Mouse (Mus musculus) stomach, postnatal 0 days (tissue): ENCODE measurements at regions not wholly inside any gene's neighbourhood (a gene's known extent, or its start where the extent isn't known, plus 50 kb on each side); places are given as distances from the start of the nearest gene placed in this dataset.

Experiments used
- ATAC-seq: fragments of 200-750 bp; cut with Nextera tagmentation; 2 replicates; pipeline ENCODE4 v1.8.0; 2017; ENCODE audit not compliant: low FRiP score, low TSS enrichment
- DNase-seq: peaks from one replicate; pipeline ENCODE4 v3.0.0-alpha.2; 2016; ENCODE audit warnings: low spot score
- H3K27ac ChIP-seq: fragments of 300-500 bp; sonication (generic); replicated peaks from 2 replicates; pipeline ENCODE4 v1.5.1; 2014; ENCODE audit warnings: mild to moderate bottlenecking, control low read depth
- H3K27me3 ChIP-seq: fragments of 300-500 bp; sonication (generic); 2 replicates; pipeline ENCODE4 v1.6.1; 2014; ENCODE audit warnings: low read length; ENCODE audit not compliant: control insufficient read depth, insufficient read depth
- H3K36me3 ChIP-seq: fragments of 300-500 bp; sonication (generic); 2 replicates; pipeline ENCODE4 v1.6.1; 2014; ENCODE audit warnings: low read length, mixed read lengths; ENCODE audit not compliant: control insufficient read depth, insufficient read depth
- H3K4me1 ChIP-seq: fragments of 300-500 bp; sonication (generic); replicated peaks from 2 replicates; pipeline ENCODE4 v1.6.1; 2014; ENCODE audit warnings: antibody characterized with exemption; ENCODE audit not compliant: control insufficient read depth, insufficient read depth
- H3K4me2 ChIP-seq: fragments of 300-500 bp; sonication (generic); replicated peaks from 2 replicates; pipeline ENCODE4 v1.6.1; 2014; ENCODE audit warnings: low read depth, mild to moderate bottlenecking, control low read depth, moderate library complexity
- H3K4me3 ChIP-seq: fragments of 300-500 bp; sonication (generic); 2 replicates; pipeline ENCODE4 v1.5.1; 2014; ENCODE audit warnings: low read depth, low read length, control low read depth
- H3K9ac ChIP-seq: fragments of 300-500 bp; sonication (generic); 2 replicates; pipeline ENCODE4 v1.6.1; 2014; ENCODE audit warnings: mild to moderate bottlenecking, low read length, control low read depth, mixed read lengths
- H3K9me3 ChIP-seq: fragments of 300-500 bp; sonication (generic); 2 replicates; pipeline ENCODE4 v1.6.1; 2016; ENCODE audit warnings: low read length; ENCODE audit not compliant: control insufficient read depth
- CTCF ChIP-seq: IDR thresholded peaks from 2 replicates; pipeline ENCODE4 v1.5.1; 2016; ENCODE audit warnings: antibody characterized with exemption, low read depth, mild to moderate bottlenecking, moderate library complexity
- EP300 ChIP-seq: optimal IDR thresholded peaks from 2 replicates; pipeline ENCODE3; 2016; ENCODE audit warnings: antibody characterized with exemption
- WGBS: fragments of 180-500 bp; shearing (Covaris S2); extraction: QIAGEN DNeasy Blood & Tissue Kit; methylation state at CpG from one replicate; pipeline ENCODE4 v1.1.7; 2014; 5-methylcytosine and 5-hydroxymethylcytosine counted together

- Histone ChIP-seq H3K27me3 (no peaks in the 10 kb centered on the region), H3K36me3 (no peaks in the 10 kb centered on the region), H3K9me3 (no peaks in the 10 kb centered on the region), H3K27ac (no peak overlapping the region), H3K4me2 (no peak overlapping the region), H3K4me1 (no peaks in the 10 kb centered on the region), H3K4me3 (no peak overlapping the region), H3K9ac (no peak overlapping the region)
- TF ChIP-seq EP300 (no peak), CTCF (no peak)
- ATAC-seq (no peak), DNase-seq (no peak)
- WGBS: 46% methylated on average over 5 of the region's 5 CpGs
Measured at GRCm38 (mm10) chr2:147455932-147456331, 94.2 kb downstream of the Pax1 start.

GRCm38 (mm10) chr2:147454362-147455257 is 92.9 kb downstream of the Pax1 start:
- no peak overlapping the region for H3K4me3 ChIP-seq
- H3K36me3 ChIP-seq: no peaks in the 10 kb centered on the region
- H3K27me3 ChIP-seq: no peaks in the 10 kb centered on the region
- no peak overlapping the region for H3K27ac ChIP-seq
- DNase-seq (no peak), ATAC-seq (no peak)
- H3K4me2 ChIP-seq: peak overlapping the region; percentile 26; the same call in 1 of the 2 replicates
- 45% methylated on average over 18 of the region's 18 CpGs for WGBS
- H3K9me3 ChIP-seq: no peaks in the 10 kb centered on the region
- no peak for TF ChIP-seq EP300
- TF ChIP-seq CTCF: no peak
- no peaks in the 10 kb centered on the region for H3K4me1 ChIP-seq
- H3K9ac ChIP-seq: no peak overlapping the region
